Mouse (Mus musculus) retina, adult 2 months (tissue): ENCODE measurements around the gene Tchhl1.
"Not testable (repeated sequence)": the region's sequence is repeated elsewhere in the genome, so short reads cannot be mapped to it uniquely, and the experiment has no call there.

Experiments used
- DNase-seq: peaks from one replicate; pipeline ENCODE4 v3.0.0-alpha.2; 2012; ENCODE audit warnings: low read depth, low spot score

The Tchhl1 gene

DNA sequence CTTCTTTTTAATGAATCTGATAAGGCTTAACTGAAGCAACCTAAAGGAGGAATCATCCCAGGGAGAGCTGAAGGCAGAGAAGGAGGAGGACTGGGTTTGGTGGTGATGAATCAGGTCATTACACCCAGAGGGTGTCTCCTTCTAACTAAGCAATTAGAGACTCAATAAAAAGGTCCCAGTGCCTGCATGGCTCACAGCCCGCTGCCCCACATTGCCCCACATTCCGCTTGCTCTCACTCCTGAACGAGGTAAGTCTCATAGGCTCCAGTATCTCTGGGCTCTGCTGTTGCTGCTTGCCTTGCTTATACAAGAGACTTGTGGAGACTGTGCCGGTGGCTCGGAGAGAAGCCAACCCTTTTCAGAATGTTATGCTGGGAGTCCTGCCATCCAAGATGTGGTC, at the start of gene Tchhl1:
TSS of gene Tchhl1 (plus strand) at position 194 of the 400 bp plus-strand sequence.
- DNase-seq: no peak

DNA sequence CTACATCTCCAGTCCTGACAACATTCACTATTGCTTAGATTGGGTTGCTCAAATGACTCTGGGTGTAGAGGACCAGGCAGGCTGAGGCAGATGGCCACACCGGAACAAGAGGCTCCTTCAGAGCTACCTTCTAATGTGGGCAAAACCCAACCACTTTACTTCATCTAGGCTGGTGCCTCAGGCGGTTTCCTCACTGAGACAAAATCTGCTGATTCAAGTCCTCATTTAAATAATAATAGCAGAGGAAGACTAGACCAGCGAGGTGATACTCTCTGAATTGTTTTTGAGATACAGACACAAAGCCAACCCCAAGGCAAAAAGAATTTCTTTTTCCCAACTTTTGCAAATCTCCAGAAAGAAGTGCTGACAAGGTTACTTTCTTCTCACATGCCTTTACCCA, 36.9 kb upstream of the Tchhl1 start:
- DNase-seq: no peak

DNA sequence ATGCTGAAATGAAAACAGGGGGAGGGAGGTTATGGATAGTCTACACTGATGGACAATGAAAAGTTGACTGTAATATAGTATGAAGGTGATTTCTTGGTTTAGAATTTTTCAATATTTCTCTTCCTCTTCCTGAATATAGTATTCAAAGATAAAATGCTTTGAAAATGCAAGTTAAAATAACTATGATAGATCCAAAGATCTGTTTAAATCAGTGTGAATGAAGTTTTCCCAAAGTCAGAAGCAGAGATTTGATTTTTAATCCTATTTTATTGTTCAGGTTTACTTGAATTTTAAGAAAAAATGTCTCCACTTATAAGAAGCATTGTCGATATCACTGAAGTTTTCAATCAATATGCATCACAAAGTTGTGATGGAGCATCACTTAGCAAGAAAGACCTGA, 26.5 kb upstream of the Tchhl1 start, which contains the start of gene Tchh:
TSS of gene Tchh (plus strand) at position 301 of the 400 bp plus-strand sequence.
- no peak for DNase-seq

DNA sequence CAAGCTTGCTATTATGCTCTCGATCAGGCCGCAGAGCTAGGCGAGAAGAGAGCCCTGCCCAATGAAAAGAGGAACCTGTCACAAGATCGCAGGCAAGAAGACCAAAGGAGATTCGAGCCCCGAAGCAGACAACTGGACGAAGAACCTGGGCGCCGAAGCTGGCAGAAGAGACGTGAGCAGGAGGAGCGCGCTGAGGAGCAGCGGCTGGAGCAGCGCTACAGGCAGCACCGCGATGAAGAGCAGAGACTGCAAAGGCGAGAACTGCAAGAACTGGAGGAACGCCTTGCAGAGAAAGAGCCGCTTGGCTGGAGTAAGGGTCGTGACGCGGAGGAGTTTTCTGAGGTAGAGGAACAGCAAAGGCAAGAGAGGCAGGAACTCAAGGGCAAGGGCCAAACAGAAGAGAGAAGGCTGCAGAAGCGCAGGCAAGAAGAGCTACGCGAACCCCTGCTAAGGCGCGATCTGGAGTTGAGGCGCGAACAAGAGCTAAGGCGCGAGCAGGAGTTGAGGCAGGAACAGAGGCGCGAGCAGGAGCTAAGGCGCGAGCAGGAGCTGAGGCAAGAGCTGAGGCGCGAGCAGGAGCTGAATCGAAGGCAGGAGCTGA, 25.0 kb upstream of the Tchhl1 start:
- DNase-seq: no peak

DNA sequence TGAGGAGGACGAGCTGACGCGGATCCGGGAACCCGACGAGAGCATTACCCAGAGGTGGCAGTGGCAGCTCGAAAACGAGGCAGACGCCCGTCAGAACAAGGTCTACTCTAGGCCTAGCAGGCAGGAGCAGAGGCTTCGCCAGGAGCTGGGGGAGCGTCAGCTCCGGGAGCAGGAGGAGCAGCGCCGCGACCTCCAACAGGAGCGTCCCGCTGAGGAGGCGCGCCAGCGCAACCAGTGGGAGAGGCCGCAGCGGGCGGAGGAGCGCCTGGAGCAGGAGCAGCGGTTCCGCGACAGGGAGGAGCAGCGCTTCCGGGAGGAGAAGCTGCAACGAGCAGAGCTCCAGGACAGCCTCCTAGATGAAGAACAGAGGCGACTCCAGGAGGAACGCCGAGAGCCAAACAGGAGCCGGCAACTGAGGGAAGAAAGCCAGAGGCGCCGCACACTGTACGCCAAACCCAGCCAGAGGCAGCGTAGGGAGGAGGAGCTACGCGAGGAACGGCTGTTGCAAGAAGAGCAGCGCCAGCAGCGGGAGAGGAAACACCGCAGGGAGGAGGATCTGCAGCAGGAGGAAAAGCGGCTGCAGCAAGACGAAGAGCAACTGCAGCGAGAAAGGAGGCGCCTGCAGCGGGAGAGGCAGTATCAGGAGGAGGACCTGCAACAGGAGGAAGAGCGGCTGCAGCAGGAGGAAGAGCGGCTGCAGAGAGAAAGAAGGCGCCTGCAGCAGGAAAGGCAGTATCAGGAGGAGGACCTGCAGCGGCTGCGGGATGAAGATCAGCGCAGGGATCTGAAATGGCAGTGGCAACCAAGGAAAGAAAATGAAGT, 24.0 kb upstream of the Tchhl1 start:
- DNase-seq: no peak

DNA sequence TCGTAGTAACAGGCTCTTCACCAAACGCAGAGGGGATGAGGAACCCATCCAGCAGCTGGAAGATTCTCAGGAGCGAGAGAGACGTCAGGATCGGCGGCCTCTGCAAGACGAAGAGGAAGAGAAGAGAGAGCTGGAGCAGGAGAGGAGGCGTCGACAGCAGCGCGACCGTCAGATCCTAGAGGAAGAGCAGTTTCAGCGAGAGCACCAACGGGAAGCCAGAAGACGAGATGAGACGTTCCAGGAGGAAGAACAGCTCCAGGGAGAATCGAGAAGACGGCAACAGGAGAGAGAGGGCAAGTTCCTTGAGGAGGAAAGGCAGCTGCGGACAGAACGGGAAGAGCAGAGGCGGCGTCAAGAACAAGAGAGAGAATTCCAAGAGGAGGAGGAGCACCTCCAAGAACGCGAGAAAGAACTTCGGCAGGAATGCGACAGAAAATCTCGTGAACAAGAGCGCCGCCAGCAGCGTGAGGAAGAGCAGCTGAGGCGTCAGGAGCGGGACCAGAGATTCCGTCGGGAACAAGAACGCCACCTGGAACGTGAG, 23.3 kb upstream of the Tchhl1 start:
- no peak for DNase-seq

DNA sequence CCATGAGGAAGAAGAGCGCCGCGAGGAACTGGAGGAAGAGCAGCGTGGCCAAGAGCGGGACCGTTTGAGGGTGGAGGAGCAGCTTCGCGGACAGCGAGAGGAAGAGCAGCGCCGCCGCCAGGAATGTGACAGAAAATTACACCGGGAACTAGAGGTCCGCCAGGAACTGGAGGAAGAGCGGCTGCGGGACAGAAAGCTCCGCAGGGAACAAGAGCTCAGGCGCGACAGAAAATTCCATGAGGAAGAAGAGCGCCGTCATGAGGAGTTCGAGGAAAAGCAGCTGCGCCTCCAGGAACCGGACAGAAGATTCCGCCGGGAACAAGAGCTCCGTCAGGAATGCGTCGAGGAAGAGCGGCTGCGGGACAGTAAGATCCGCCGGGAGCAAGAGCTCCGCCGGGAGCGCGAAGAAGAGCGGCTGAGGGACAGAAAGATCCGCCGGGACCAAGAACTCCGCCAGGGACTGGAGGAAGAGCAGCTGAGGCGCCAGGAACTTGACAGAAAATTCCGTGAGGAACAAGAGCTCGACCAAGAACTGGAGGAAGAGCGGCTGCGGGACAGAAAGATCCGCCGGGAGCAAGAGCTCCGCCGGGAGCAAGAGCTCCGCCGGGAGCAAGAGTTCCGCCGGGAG, 22.3 kb upstream of the Tchhl1 start:
- DNase-seq: no peak

DNA sequence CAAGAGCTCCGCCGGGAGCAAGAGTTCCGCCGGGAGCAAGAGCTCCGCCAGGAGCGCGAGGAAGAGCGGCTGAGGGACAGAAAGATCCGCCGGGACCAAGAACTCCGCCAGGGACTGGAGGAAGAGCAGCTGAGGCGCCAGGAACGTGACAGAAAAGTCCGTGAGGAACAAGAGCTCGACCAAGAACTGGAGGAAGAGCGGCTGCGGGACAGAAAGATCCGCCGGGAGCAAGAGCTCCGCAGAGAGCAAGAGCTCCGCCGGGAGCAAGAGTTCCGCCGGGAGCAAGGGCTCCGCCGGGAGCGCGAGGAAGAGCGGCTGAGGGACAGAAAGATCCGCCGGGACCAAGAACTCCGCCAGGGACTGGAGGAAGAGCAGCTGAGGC, 21.8 kb upstream of the Tchhl1 start:
- not testable (repeated sequence) for DNase-seq

DNA sequence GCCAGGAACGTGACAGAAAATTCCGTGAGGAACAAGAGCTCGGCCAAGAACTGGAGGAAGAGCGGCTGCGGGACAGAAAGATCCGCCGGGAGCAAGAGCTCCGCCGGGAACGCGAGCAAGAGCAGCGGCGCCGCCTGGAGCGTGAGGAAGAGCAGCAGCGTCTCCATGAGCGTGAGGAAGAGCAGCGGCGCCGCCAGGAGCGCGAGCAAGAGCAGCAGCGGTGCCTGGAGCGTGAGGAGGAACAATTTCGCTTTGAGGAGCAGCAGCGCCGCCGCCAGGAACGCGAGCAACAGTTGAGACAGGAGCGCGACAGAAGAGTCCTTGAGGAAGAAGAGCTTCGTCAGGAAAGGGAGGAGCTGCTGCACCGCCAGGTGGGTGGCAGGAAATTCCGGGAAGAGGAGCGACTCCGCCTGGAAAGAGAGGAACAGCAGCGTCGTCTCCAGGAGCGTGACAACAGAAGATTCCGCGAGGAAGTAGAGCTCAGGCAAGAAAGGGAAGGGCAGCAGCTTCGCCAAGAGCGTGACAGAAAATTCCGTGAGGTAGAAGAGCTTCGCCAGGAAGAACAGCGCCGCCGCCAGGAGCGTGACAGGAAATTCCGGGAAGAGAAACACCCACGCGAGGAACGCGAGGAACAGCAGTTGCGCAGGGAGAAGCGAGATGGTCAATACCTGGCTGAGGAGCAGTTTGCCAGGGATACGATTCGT, 21.3 kb upstream of the Tchhl1 start:
- no peak for DNase-seq

DNA sequence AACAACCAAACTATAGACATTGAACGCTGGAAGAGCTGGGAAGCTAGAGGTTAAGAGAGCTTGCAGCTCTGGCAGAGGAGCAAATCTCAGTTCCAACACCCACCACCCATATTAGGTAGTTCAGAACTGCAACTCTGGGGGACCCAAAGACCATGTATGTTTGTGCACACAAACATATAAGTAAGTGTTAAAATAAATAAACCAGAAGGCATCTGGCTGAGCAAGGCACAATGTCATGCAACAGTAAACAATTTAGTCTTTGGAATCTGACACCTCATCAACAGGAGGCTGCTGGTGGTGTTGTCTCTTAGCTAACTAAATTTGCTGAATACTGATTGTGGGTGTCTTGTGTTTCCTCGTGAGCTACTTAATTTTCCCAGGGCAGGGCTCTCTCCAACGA, 2.0 kb upstream of the Tchhl1 start:
- DNase-seq: no peak

DNA sequence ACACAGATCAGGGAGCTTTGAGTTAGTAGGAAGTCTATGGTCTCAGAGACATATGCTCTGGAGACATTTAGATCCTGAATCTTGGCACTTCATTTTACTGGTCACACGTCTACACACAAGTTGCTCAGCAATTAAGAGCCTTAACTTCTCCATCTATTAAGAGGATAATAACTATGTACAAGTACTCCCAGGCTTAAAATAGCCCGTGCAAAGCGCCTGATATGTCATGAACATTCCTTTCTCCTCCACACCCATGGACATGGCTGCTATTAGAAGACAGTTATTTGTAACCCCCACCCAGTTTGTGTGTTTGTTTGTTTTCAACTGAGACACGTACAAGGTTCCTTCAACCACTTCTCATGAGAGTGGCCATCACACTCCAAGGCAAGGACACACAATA, 1.4 kb upstream of the Tchhl1 start:
- DNase-seq: no peak

DNA sequence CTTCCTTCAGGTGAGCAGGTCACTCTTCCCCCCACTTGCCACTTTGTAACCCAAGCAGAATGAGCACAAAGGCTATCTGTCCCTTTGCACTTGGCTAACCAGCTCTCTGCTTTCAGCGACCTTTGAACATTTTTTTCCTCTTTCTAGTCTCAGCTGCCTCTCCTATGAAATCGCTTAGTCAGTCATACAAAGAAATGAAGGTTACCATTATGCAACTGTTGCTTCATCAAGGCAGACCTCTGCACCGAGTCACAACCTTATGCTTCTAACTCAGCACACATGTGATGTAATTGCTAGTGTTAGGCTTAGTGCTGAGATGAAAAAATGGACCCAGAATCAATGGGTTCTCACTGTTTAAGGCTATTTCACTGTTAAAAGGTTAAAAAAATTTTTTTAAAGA, 1.1 kb downstream of the Tchhl1 start:
- DNase-seq: no peak

DNA sequence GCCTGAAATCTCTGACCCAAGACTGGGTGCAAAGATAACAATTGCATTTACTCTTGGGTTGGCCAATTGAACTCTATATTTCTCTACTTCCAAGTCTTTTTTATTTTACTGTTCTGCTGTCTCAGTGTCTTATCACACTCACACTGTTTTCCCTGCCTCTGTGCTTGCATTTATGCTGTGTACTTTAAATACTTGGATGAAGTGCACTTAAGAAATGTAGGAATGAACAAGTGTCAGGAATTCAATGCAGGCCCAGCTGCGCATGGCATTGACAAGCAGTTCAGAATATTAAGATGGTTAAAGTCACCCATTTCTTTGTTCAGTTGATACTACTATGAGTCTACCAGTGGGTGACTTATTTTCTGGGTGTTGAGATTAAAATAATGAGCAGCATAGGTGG, 11.5 kb downstream of the Tchhl1 start:
- no peak for DNase-seq

DNA sequence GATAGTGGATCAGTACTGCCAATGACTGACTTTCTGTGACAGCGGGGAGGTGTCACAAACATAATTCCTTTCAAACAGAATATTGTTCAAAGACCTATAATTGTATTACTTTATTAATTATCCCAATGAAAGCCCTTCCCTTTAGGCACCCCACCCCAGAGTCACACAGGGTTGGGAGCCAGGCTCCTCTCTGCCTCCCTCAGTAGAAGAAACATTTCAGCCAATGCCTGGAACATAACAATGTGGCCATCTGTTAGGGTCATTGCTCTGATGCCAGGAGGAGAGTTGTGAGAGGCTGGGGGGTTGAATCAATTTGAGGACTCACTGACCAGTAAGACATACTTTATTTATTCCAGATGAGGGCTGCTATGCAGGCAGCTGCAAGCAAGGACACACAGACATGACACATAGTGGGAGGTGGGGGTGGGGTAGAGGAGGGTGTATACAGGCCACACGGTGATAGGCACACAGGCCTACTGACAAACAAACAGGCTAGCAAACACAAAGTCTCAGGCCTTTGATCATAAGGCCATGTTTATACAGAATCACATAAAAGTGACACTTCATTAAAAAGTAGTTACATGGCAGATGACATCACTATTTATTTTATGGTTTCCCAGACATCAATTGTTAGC, 13.5 kb downstream of the Tchhl1 start:
- DNase-seq: no peak

DNA sequence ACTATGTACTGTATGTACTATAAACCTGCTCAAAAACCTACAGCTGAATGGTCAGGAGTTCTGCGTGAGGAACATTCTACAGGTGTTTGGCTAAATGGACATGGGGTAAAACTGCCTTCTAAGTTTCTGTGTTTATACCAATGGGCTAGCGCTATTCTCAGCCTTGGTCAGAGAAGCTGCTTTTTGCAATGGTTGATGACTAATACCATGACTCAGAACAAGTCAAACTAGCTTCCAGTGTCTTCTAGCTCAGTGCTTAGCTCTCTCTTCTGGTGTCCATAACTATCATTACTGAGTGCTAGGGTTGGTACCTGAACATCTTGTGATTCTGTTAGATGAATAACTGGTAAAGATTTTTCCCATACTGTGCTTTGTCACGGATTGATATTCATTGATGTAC, 17.1 kb downstream of the Tchhl1 start:
- DNase-seq: no peak

DNA sequence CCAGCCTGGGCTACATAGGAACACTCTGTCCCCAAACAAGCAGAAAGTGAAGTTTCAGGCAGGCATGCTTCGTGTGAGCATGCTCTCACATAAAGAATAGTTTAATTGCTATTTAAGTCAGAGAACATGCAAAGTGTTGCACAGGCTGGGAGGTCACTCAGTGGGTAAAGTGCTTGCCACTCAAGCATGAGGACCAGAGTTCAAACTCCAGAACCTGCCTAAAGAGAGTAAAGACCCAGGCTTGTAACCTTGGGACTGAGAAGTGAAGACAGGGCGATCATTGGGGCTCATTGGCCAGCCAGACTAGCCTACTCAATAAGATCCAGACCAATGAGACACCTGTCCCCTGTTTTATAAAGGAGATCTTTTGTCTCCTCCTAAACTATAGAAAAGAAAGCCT, 20.0 kb downstream of the Tchhl1 start:
- DNase-seq: no peak

DNA sequence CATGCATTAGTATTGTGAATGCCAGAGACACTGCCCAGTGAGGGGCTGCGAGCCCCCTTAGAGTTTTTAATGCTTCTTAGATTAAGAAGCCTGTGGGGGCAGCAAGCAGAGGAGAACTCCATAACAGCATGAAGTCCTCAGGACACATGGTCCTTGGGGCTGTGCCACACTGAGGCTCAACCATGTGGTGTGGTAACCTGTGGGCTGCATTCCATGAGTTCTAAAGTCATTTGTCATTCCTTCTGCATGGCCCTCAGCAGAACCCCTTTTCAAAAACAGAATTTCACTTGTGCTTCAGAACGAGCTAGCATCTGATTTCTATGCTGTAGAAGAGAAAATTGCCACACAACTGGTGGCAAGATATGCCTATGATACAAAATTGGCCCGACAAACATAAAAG, 23.6 kb downstream of the Tchhl1 start:
- DNase-seq: no peak

DNA sequence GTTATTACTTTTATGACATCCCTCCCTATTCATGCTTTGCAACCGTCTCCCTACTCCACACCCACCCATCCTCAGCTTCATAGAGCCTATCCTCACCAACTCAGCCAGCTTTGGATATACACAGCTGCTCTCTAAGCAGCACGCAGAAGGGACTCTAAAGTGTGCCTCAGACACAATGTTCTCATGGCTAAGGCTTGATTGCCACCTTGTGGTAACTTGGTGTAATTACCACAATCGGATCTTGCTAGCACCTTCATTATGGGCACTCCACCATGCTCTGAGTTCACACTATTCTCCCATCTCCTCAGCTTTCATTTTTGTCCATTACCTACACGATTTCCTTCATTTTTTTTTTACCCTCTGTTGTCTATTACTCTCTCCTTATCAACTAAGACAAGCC, 25.4 kb downstream of the Tchhl1 start:
- peak; percentile 32 for DNase-seq

DNA sequence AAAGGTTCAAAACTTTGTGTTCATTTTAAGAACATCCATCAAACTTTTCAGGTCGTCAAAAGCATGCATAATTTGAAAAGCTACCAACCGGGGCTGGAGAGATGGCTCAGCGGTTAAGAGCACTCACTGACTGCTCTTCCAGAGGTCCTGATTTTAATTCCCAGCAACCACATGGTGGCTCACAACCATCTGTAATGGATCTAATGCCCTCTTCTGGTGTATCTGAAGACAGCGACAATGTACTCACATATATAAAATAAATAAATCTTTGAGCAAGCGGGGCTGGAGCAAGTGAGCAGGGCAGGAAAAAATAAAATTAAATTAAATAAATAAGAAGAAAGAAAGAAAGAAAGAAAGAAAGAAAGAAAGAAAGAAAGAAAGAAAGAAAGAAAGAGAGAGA, 26.2 kb downstream of the Tchhl1 start:
- not testable (repeated sequence) for DNase-seq

DNA sequence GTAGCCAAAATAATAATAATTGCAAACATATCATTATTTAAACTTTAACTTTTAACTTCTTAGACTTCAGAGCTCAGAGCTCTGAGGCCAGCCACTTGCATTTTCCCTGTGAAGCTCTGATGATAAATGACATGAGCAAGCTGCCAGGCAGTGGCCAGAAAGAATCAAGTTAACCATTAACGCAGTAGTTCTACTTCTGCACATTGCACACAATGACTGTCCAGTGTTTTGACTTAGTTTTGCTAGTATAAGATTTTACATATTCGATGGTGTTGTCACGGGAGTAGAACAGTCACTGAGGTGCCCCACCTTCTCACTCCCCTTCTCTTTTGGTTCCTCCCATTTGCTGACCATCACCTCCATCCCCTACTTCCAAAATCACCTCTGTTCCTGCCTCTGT, 28.6 kb downstream of the Tchhl1 start:
- no peak for DNase-seq

DNA sequence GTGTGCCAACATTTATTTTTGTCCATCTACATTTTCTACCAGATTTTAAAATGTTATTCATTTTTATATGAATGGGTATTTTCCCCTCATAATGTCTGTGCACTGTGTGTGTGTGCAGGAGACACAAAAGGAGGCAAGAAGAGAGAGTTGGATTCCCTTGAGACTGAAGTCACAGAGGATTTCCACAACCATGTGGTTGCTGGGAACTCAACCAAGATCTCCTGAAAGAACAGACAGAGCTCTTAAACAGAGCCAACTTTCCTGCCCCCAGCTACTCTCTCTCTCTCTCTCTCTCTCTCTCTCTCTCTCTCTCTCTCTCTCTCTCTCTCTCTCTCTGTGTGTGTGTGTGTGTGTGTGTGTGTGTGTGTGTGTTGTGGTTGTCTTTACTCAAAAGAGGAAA, 30.6 kb downstream of the Tchhl1 start:
- no peak for DNase-seq
